Mouse (Mus musculus) bone marrow macrophage, adult 2 months (primary cell): ENCODE measurements around the gene Katna1. TPM values are rescaled to one million over a fixed set of nuclear protein-coding genes. Genes with fewer than 3 reads are reported as not detected.

Source experiments
- H3K27ac ChIP-seq: 2 replicates; pipeline ENCODE4 v1.5.1; 2012; ENCODE audit warnings: low read depth, low read length; ENCODE audit not compliant: insufficient read depth
- H3K4me1 ChIP-seq: 2 replicates; pipeline ENCODE4 v1.6.1; 2012; ENCODE audit warnings: low read length; ENCODE audit not compliant: control insufficient read depth, insufficient read depth
- H3K4me3 ChIP-seq: 2 replicates; pipeline ENCODE4 v1.5.1; 2012; ENCODE audit warnings: mild to moderate bottlenecking, low read length, moderate library complexity; ENCODE audit not compliant: insufficient read depth
- CTCF ChIP-seq: IDR thresholded peaks from 2 replicates; pipeline ENCODE4 v1.5.1; 2012; ENCODE audit warnings: low read depth, mild to moderate bottlenecking, low read length, moderate library complexity
- POLR2A ChIP-seq: IDR thresholded peaks from 2 replicates; pipeline ENCODE4 v1.6.1; 2012; ENCODE audit warnings: mild to moderate bottlenecking, low read depth, low read length, borderline replicate concordance
- polyA plus RNA-seq: library from polyadenylated mRNA; stranded (reverse); fragments of >200 nt; gene quantifications from 2 replicates; pipeline ENCODE4 v1.2.4, GENCODE M21; 2012; ENCODE audit not compliant: missing spikeins, insufficient read depth, insufficient read length

The Katna1 gene
- polyA plus RNA-seq: 51.3 and 51.9 TPM in 2 replicates

GRCm38 (mm10) chr10:7725751-7726500, at the start of gene Katna1:
Katna1 (plus strand) TSS chr10:7726000.
- Histone ChIP-seq H3K4me1 (peaks cover 11% of the 10 kb centered on the region), H3K4me3 (peak within 1 kb of the TSS; percentile 72), H3K27ac (peak within 1 kb of the TSS; percentile 69)
- no peak for TF ChIP-seq CTCF
- TF ChIP-seq POLR2A: no peak

- TF ChIP-seq CTCF: no peak
Measured at GRCm38 (mm10) chr10:7680731-7681301, 45.0 kb upstream of the Katna1 start, which contains the start of the genes Pcmt1 and Lats1. Pcmt1 (minus strand) TSS chr10:7681136. Lats1 (plus strand) TSS chr10:7681214.

GRCm38 (mm10) chr10:7681343-7682025, 44.3 kb upstream of the Katna1 start:
- H3K27ac ChIP-seq: peak overlapping the region; percentile 60
- H3K4me1 ChIP-seq: peaks cover 14% of the 10 kb centered on the region
- H3K4me3 ChIP-seq: peak overlapping the region; percentile 84
- TF ChIP-seq CTCF (no peak), POLR2A (no peak)

More at GRCm38 (mm10) chr10:7680731-7681301, 45.0 kb upstream of the Katna1 start, which contains the start of the genes Pcmt1 and Lats1:
- Histone ChIP-seq H3K4me3 (peak within 1 kb of the TSS; percentile 84), H3K27ac (peak within 1 kb of the TSS; percentile 77), H3K4me1 (peaks cover 14% of the 10 kb centered on the region)

GRCm38 (mm10) chr10:7682249-7682648, 43.6 kb upstream of the Katna1 start:
- Histone ChIP-seq H3K4me3 (peak overlapping the region; percentile 48), H3K27ac (no peak overlapping the region), H3K4me1 (peaks cover 14% of the 10 kb centered on the region)
- TF ChIP-seq CTCF: no peak
- no peak for TF ChIP-seq POLR2A

DNA sequence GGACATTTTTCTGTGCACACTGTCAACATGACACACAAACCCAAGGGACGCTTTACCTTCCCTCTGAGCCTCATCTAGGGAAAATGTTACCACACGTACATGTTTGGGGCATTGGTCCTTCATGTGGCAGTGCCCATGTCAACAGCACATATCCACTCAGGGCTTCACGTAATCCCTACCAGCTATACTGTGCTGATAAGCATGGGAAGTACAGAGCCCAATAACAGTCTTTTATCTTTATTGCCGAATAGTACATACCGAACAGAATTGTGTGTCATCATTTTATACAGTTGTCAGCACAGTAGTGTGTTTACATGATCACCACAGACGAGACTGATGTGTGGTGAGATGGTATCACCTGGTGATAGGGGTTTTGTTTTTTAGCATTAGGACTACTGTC, 38.9 kb upstream of the Katna1 start:
- TF ChIP-seq POLR2A (no peak), CTCF (no peak)

DNA sequence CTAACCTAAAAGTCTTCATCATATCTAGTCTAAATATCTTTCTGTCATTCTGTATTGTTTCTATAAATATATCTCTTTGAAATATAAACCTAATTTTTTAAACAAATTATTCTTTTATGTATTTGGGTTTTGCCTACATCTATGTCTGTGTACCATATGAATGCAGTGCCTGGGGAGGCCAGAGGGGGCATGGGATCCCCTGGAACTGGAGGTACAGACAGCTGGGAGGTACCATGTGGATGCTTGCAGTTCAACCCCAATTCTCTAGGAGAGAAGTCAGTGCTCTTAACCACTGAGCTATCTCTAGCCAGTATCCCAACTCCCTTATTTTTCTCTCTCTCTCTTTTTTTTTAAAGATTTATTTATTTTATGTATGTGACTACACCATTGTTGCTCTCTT, 30.5 kb upstream of the Katna1 start:
- TF ChIP-seq CTCF (no peak), POLR2A (no peak)
- Histone ChIP-seq H3K27ac (no peak overlapping the region), H3K4me3 (no peak overlapping the region), H3K4me1 (0 out of 2 replicates have a peak, but pooled peaks cover 2% of the 10 kb centered on the region)

More for the DNA sequence above, 38.9 kb upstream of the Katna1 start:
- Histone ChIP-seq H3K27ac (no peak overlapping the region), H3K4me1 (peaks cover 12% of the 10 kb centered on the region), H3K4me3 (no peak overlapping the region)

GRCm38 (mm10) chr10:7700120-7700519, 25.7 kb upstream of the Katna1 start:
- TF ChIP-seq CTCF: no peak
- TF ChIP-seq POLR2A: no peak
- Histone ChIP-seq H3K4me1 (0 out of 2 replicates have a peak, but pooled peaks cover 2% of the 10 kb centered on the region), H3K27ac (no peak overlapping the region), H3K4me3 (no peak overlapping the region)

- Histone ChIP-seq H3K4me1 (0 out of 2 replicates have a peak, but pooled peaks cover 2% of the 10 kb centered on the region), H3K4me3 (no peak overlapping the region), H3K27ac (no peak overlapping the region)
- no peak for TF ChIP-seq CTCF
Measured at GRCm38 (mm10) chr10:7702586-7702985, 23.2 kb upstream of the Katna1 start.

DNA sequence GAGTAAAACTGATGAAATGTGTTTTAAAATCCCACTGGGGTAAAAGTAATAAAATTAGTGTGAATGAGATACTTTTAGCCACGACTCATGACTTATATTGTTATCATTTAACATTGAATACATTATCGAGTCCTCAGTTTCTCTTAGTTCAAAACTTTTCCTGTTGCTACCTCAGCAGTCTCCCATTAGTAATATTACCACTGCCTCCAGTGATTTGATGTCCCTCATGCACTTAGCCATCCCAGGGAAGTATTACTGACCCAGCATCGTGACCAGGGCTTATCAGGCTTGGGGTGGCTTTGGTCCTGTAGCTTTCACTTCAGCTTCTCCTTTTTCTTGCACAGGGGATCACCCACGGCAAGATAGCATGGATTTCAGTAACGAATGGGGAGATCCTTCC, 15.7 kb upstream of the Katna1 start:
- Histone ChIP-seq H3K4me3 (no peak overlapping the region), H3K4me1 (no peaks in the 10 kb centered on the region), H3K27ac (no peak overlapping the region)
- TF ChIP-seq CTCF (no peak), POLR2A (no peak)
